Mouse (Mus musculus) right cerebral cortex, postnatal 4 days (tissue): ENCODE data around the gene Hand1.

Experiments
- DNase-seq: peaks from one replicate; pipeline ENCODE4 v3.0.0-alpha.2; 2022

The Hand1 gene

DNA sequence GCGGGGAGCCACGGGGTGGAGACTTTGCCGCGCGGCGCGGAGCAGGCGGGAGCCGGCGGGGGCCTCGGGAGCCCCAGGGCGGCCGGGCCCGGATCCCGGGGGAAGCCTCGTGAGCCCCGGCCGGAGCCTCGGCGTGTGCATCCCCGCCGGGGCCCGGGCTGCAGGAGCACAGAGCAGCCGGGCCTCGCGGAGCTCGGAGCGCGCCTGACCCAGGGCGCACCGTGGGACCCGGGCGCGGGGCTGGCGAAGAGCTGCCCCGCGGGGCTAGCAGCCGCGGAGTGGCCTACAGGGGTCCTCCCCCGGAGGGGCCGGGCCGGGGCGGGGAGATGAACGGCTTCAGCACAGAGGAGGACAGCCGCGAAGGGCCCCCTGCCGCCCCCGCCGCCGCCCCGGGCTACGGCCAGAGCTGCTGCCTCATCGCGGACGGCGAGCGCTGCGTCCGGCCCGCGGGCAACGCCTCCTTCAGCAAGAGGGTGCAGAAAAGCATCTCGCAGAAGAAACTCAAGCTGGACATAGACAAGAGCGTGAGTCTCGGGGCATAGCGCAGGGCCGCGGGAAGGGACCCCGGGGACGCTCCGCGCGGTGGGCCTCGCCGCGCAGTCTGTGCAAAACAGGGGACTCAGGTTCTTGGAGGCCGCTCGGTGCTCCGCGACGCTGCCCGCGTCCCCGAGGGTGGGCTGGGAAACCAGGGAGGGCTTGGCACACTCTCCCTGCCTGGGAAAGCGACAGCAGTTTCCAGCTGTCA lies 30.7 kb downstream of the Hand1 start:
- DNase-seq = peak; percentile 55

DNA sequence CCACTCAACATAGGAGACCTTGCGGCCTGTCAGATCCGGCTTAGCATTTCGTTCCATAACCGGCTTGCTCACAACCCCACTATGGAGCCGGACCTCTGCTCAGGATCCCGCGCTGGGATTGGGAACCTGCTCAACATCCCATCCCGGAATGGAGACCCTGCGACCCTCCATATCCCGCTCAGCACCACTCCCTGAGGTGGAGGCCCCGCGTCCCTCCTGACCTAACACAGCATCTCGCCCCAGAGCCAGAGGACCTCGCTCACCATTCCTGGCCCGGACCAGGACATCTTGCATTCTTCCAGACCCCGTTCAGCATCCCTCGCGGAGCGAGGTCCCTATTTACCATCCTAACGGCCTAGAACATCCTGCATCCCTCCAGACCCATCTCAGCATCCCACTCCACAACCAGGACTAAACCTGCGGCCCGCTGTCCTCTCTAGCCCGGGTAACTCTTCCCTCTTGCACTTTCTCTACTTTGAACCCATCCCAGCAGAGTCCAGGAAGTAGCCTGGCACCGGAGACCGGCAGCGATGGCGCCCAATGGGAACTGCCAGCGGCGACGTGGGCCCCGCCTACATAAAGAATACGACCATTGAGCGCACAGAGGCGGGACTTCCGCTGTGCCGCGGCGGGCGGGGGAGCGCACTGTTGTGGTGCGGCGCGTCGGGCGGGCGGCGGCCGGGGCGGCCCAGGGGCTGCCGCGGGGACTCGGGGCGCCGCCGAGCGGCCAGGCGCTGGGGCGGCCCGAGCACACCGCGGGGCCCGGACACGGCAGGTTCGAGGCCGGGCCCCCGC lies 31.4 kb downstream of the Hand1 start, which contains the start of gene Sap30l:
Gene Sap30l (plus strand): TSS at position 667 of the 795 bp plus-strand sequence.
- peak; percentile 95 for DNase-seq

DNA sequence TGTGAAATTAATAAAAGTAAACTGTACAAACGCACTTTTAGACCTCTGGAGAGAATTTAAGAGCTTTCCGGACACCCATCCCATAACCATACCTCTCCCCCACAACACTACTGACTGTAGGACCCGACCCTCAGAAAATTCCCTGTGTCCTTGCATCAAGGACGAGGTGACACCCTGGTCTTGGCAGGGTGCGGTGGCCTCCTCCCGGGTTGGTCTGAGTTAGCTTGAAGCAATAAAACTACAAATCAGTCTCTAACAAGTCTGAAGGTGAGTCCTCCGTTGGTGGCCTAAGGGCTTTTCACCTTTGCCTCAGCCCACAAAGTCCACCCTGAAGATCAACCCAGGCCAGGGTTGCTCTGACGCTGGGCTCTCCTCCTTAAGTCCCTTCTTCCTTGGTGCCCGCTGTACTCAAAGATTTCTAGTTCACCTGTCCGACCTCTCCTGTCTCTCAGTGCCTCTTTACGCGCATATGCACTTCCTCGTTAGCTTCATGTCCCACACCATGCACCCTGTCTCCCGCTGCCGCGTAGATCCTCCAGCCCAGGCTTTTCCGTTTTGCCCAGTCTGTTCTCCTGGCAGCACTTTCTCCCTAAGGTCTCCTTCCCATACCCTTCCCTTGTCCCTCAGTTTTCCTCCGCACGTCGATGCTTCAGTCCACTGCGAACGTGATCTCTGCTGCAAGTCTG lies 32.2 kb downstream of the Hand1 start:
- no peak for DNase-seq

DNA sequence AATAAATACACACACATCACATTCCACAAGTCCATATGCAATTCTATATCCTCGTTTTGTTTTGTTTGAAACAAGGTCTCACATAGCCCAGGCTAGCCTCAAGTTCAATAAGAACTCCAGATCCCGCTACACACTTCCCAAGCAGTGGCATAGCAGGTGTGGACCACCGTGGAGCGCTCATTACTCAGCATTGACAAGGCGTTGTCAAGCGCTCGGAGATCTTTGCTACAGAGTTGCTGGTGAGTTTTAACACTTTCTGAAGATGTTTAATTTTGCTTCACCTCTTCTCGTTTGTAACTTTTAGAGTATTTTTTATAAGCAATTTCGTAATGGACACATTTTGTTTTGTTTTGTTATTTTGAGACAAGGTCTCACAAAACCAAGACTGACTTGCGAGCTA lies 33.2 kb downstream of the Hand1 start:
- DNase-seq = no peak

DNA sequence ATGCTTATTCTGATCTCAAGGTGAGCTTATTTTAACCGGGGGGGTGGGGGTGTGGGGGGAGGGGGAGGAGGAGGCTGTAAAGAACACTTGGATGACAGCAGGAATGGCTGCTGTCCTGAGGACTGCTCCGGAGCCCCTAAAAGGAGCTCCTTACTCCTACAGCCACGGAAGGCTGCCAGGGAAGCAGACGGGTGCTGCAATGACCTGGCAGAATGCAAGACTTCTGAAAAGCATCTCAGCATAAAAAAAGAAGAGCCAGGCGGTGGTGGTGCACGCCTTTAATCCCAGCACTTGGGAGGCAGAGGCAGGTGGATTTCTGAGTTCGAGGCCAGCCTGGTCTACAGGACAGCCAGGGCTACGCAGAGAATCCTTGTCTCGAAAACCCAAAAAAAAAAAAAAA lies 34.8 kb downstream of the Hand1 start:
- no peak for DNase-seq

DNA sequence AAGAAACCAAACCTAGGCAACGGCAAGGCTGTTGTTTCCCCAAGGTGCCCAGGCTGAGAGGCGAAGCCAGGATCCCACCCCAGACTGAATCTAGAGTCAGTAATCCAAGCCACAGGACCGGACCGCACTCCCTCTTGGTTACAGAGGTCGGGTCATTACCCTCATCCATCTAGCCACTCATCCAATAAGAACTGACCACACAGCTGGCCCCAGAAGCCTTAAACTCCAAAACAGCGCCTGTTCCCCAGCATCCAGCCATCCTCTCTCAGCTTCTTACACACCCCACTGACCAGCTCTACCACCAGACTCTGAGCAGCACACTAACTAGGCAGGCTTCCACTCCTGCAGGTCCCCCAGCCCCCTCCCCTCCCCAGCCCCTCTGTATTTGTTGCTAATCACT lies 37.5 kb downstream of the Hand1 start:
- no peak for DNase-seq

DNA sequence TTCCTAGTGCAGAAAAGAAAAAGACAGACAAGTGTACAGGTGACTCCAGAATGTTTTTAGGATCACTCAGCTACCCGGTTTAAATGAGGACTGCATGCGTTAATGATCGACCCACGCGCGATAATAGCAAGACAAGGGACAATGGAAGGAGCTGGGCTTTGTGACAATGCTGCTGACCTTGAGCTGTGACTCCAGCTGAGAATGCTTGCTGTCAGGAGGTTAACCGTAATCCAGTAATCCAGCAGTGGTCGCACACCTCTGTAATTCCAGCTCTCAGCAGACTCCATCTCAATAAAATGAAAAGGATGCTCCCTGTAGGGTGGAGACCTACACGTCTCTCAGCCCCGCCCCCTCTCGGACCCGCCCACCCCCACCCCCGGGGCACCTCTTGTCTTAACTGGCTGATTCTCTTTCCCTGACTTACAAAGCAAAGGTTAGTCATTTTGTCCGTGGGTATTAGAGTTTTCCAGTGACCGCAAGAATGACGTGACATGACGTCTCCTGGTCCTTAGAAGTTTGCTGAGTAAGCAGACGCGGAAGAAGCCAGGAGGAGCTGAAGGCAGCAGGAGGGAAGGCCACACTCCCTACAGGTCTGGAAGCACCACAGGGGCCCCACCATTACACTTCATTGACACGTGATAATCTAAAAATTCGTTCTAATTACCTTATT lies 41.6 kb downstream of the Hand1 start:
- DNase-seq = no peak

DNA sequence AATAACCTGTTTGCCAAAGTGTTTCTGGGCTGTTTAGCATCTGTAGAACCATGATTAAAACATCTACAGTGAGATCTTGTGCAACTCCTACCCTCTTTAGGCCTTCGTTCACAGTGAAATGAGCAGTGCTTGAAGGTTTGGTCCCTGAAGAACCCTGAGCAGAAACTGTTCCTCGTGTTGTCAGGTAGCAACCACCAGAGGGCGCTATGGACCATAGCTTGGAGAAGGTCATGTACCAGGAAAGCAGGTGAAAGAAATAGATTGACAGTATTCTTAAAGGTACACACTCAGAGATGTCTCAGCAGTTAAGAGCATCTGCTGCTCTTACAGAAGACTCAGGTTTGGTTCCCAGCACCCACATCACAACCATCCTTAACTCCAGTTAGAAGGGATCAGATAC lies 44.7 kb downstream of the Hand1 start:
- no peak for DNase-seq

DNA sequence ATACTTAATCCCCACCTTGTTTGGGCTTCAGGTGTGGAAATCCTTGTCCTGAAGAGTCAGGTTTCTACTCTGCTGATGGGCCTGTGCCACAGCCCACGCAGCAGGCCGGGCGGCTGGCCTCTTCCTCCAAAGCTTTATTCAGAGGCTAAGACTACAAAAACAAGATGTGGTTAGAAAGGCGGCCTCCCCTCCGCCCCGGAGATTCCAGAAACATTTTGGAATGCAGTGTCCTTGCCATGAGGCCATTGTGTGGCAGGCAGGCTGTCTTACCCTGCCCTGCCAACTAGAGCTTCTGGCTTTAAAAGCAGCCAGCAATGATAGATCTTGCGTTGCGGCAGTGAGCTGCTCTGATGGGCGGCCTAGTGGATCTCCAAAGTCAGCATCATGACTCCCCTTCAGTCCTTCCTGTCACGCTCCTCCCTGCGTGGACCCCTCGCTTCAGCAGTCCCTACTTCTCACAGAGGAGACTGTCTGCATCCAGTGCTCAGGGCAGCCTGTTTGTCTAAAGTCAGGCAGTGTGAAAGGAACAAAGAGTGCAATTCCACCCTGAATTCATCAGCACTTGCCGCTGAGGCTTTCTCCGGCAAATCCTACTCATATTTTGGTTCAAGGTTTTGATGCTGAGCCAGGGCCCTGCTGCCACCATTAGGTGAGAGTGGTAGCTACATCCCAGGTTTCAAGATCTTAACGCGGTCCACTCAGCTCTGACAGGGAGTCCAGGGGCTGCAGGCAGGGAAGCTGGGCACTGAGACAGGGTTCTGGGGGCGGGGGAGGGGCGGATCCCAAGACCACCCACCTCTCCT lies 45.8 kb downstream of the Hand1 start:
- peak; percentile 60 for DNase-seq

DNA sequence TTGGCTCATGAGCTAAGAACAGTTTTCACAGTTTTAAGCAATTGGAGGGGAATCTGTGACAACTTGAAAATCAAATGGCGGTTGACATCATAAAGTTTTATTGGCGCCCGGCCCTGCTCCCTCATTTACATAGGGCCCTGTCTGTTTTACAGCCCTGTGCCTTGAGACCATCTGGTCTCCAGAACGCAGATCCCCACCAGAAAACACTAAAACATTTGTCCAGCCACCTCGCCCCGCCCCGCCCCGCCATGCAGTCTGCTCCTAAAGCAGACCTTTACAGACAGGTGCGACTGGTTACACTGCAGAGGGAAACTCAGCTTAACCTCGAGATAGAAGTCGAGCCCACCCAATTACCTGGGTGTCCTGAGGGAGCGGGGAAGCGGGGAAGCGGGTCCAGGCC lies 52.8 kb downstream of the Hand1 start:
- DNase-seq = no peak
